Mouse (Mus musculus) CH12.LX (cell line): ENCODE data around the gene Msi2. TPM values are rescaled to one million over a fixed set of nuclear protein-coding genes. Genes with fewer than 3 reads are reported as not detected.
A peak's percentile ranks its signal among the peaks of the same experiment; 100 is the strongest.

Experiments used
- DNase-seq: peaks from one replicate; pipeline ENCODE4 v3.0.0-alpha.2; 2013; ENCODE audit errors: extremely low read depth
- H3K27ac ChIP-seq: 2 replicates; pipeline ENCODE4 v1.5.1; 2012; ENCODE audit warnings: low read depth, mild to moderate bottlenecking, control low read depth, moderate library complexity; ENCODE audit not compliant: insufficient read depth
- H3K27me3 ChIP-seq: replicated peaks from 2 replicates; pipeline ENCODE3; 2012; ENCODE audit warnings: inconsistent platforms
- H3K36me3 ChIP-seq, 2 experiments: replicated peaks in 1 of 2; 2 replicates each; pipeline versions ENCODE3 to v1.6.1; 2012; ENCODE audit warnings: inconsistent platforms in 1 of 2, low read length in 1 of 2, mild to moderate bottlenecking in 1 of 2, mixed read lengths in 1 of 2, moderate library complexity in 1 of 2; ENCODE audit not compliant: control insufficient read depth in 1 of 2, insufficient read depth in 1 of 2
- H3K4me1 ChIP-seq, 2 experiments: 2 replicates each; pipeline ENCODE4 v1.6.1; 2012; ENCODE audit warnings: inconsistent platforms in 1 of 2, moderate library complexity in 1 of 2; ENCODE audit not compliant: insufficient read depth in 2 of 2, control insufficient read depth in 1 of 2
- H3K4me2 ChIP-seq: 2 replicates; pipeline ENCODE4 v1.6.1; 2012; ENCODE audit warnings: low read depth, mild to moderate bottlenecking, control low read depth; ENCODE audit not compliant: poor library complexity, insufficient read depth, severe bottlenecking
- H3K4me3 ChIP-seq, 3 experiments: fragments of 150-350 bp in 1 of 3; sonication (generic) in 1 of 3; replicated peaks in 1 of 3; 2 replicates each; pipeline versions ENCODE3 to v1.5.1; 2011 to 2012; ENCODE audit warnings: low read depth in 2 of 3, low read length in 2 of 3, mild to moderate bottlenecking in 2 of 3, moderate library complexity in 2 of 3, control low read depth in 1 of 3, improper control_type of control experiment in 1 of 3, inconsistent platforms in 1 of 3, mixed read lengths in 1 of 3; ENCODE audit not compliant: poor library complexity in 1 of 3
- H3K79me2 ChIP-seq: replicated peaks from 2 replicates; pipeline ENCODE4 v1.6.1; 2012; ENCODE audit warnings: mild to moderate bottlenecking, moderate library complexity; ENCODE audit not compliant: control insufficient read depth, poor library complexity, insufficient read depth, severe bottlenecking; ENCODE audit errors: extremely low read depth
- H3K9ac ChIP-seq: 2 replicates; pipeline ENCODE4 v1.6.1; 2012; ENCODE audit warnings: low read depth, mild to moderate bottlenecking, control low read depth, moderate library complexity; ENCODE audit not compliant: insufficient read depth
- H3K9me3 ChIP-seq: replicated peaks from 2 replicates; pipeline ENCODE3; 2012; ENCODE audit warnings: low read length, inconsistent platforms, mixed read lengths
- CHD1 ChIP-seq: IDR thresholded peaks from 2 replicates; pipeline ENCODE4 v1.6.1; 2012; ENCODE audit warnings: low read depth, low read length, improper control_type of control experiment, inconsistent platforms
- CTCF ChIP-seq, 2 experiments: IDR thresholded peaks in 1 of 2; conservative IDR thresholded peaks in 1 of 2; 2 replicates each; pipeline ENCODE4 v1.5.1; 2011 to 2012; ENCODE audit warnings: low read depth in 2 of 2, low read length in 2 of 2, improper control_type of control experiment in 1 of 2, inconsistent platforms in 1 of 2, mild to moderate bottlenecking in 1 of 2, moderate library complexity in 1 of 2
- E2F4 ChIP-seq: IDR thresholded peaks from 2 replicates; pipeline ENCODE4 v1.6.1; 2011; ENCODE audit warnings: low read depth, low read length, improper control_type of control experiment; ENCODE audit not compliant: insufficient replicate concordance
- ELF1 ChIP-seq: IDR thresholded peaks from 2 replicates; pipeline ENCODE4 v1.6.1; 2014; ENCODE audit warnings: low read depth, mild to moderate bottlenecking, inconsistent platforms, low read length, improper control_type of control experiment
- EP300 ChIP-seq: IDR thresholded peaks from 2 replicates; pipeline ENCODE4 v1.6.1; 2011; ENCODE audit warnings: low read length, improper control_type of control experiment
- GABPA ChIP-seq: IDR thresholded peaks from 2 replicates; pipeline ENCODE4 v1.6.1; 2012; ENCODE audit warnings: low read depth, low read length, improper control_type of control experiment, inconsistent platforms; ENCODE audit not compliant: insufficient replicate concordance
- HCFC1 ChIP-seq: IDR thresholded peaks from 2 replicates; pipeline ENCODE4 v1.6.1; 2012; ENCODE audit warnings: low read depth, mild to moderate bottlenecking, inconsistent platforms, low read length, improper control_type of control experiment
- JUN ChIP-seq: IDR thresholded peaks from 2 replicates; pipeline ENCODE4 v1.6.1; 2011; ENCODE audit warnings: low read depth, mild to moderate bottlenecking, low read length, improper control_type of control experiment, moderate library complexity; ENCODE audit not compliant: insufficient read depth
- MAFK ChIP-seq: IDR thresholded peaks from 2 replicates; pipeline ENCODE4 v1.6.1; 2011; ENCODE audit warnings: low read length, improper control_type of control experiment; ENCODE audit not compliant: insufficient replicate concordance
- MAX ChIP-seq: IDR thresholded peaks from 2 replicates; pipeline ENCODE4 v1.6.1; 2011; ENCODE audit warnings: low read length, improper control_type of control experiment
- MAZ ChIP-seq: IDR thresholded peaks from 2 replicates; pipeline ENCODE4 v1.6.1; 2012; ENCODE audit warnings: low read depth, mild to moderate bottlenecking, inconsistent platforms, low read length, improper control_type of control experiment, moderate library complexity
- MEF2A ChIP-seq: IDR thresholded peaks from 2 replicates; pipeline ENCODE4 v1.6.1; 2014; ENCODE audit warnings: low read depth, mild to moderate bottlenecking, inconsistent platforms, low read length, improper control_type of control experiment, borderline replicate concordance
- MYC ChIP-seq: IDR thresholded peaks from 2 replicates; pipeline ENCODE4 v1.6.1; 2011; ENCODE audit warnings: low read depth, mild to moderate bottlenecking, improper control_type of control experiment, low read length
- NELFE ChIP-seq: IDR thresholded peaks from 2 replicates; pipeline ENCODE4 v1.6.1; 2011; ENCODE audit warnings: low read depth, low read length, improper control_type of control experiment
- NRF1 ChIP-seq: IDR thresholded peaks from 2 replicates; pipeline ENCODE4 v1.6.1; 2014; ENCODE audit warnings: low read depth, mild to moderate bottlenecking, inconsistent platforms, low read length, improper control_type of control experiment, moderate library complexity
- PAX5 ChIP-seq: IDR thresholded peaks from 2 replicates; pipeline ENCODE4 v1.6.1; 2012; ENCODE audit warnings: low read length, inconsistent platforms, mixed read lengths
- POLR2A ChIP-seq: IDR thresholded peaks from 2 replicates; pipeline ENCODE4 v1.6.1; 2011; ENCODE audit warnings: low read depth, mild to moderate bottlenecking, improper control_type of control experiment, low read length
- ZC3H11A ChIP-seq: IDR thresholded peaks from 2 replicates; pipeline ENCODE4 v1.6.1; 2012; ENCODE audit warnings: low read depth, mild to moderate bottlenecking, inconsistent platforms, low read length, improper control_type of control experiment
- ZNF384 ChIP-seq: IDR thresholded peaks from 2 replicates; pipeline ENCODE4 v1.6.1; 2012; ENCODE audit warnings: low read depth, low read length, improper control_type of control experiment, inconsistent platforms
- dilution Hi-C: fragments of 300-500 bp; cut with MboI; formaldehyde crosslinking; loops from 2 replicates; pipeline ENCODE4 v1.14.3; 2020; ENCODE audit warnings: low sequenced_read_pairs; ENCODE audit not compliant: extremely low pct_unique_long_range_greater_than_20kb, extremely low pct_ligation_motif_present
- in situ Hi-C: fragments of 300-500 bp; cut with MboI; formaldehyde crosslinking; loops from 3 replicates; pipeline ENCODE4 v1.14.3; 2019; ENCODE audit warnings: low sequenced_read_pairs, low pct_ligation_motif_present, low pct_unique_long_range_greater_than_20kb, mixed read lengths
- polyA plus RNA-seq: library from polyadenylated mRNA; unstranded; fragments of >175 nt; gene quantifications from 2 replicates; pipeline ENCODE4 v1.2.1, GENCODE M21; 2012; ENCODE audit warnings: low read depth; ENCODE audit not compliant: insufficient read length
- total RNA-seq, 2 experiments: library from RNA; depleted of rRNA; stranded (reverse); fragments of 300-350 nt in 1 of 2; fragments of >200 nt in 1 of 2; gene quantifications; 2 replicates each; pipeline ENCODE4 v1.2.3; 2012 to 2014

Gene Msi2
- total and polyA plus RNA-seq, 3 experiments = 40.3 to 73.1 (median 52.6) TPM

- 0 out of 2 replicates have a peak, but pooled peaks have one; percentile 62 for TF ChIP-seq MAFK
- TF ChIP-seq PAX5 = no peak
- no peak for TF ChIP-seq CTCF (conservative IDR thresholded peaks at IDR 0.05 in 1 of 2, IDR thresholded peaks at IDR 0.05 in 1 of 2; ENCODE audit: low read depth in 2 of 2, low read length in 2 of 2)
- TF ChIP-seq ZNF384 = no peak
- TF ChIP-seq E2F4 = no peak
- TF ChIP-seq POLR2A = no peak
- TF ChIP-seq CHD1 = no peak
- no peak for TF ChIP-seq GABPA
- peak; percentile 58; the same call in 1 of the 2 replicates for TF ChIP-seq MAZ
- no peak for TF ChIP-seq HCFC1
- 0 out of 2 replicates have a peak, but pooled peaks have one; percentile 9 for TF ChIP-seq ELF1
- no peak for TF ChIP-seq ZC3H11A
- peak; percentile 93 for TF ChIP-seq MEF2A
- no peak for TF ChIP-seq NRF1
- no peak for TF ChIP-seq MAX
- peak; percentile 86 for TF ChIP-seq EP300
- TF ChIP-seq NELFE = no peak
Observed at GRCm38 (mm10) chr11:88631932-88632230, 86.4 kb downstream of the Msi2 start (continued).

- H3K9me3 ChIP-seq = no peaks in the 10 kb centered on the region
- H3K4me2 ChIP-seq = peak overlapping the region; percentile 62
- H3K4me3 ChIP-seq = no peak overlapping the region
- peak overlapping the region; percentile 43 for H3K27ac ChIP-seq
- H3K4me1 ChIP-seq = peaks cover 50 to 95% of the 10 kb centered on the region in 2 experiments
- H3K9ac ChIP-seq = no peak overlapping the region
- TF ChIP-seq JUN (no peak), MYC (no peak), ZC3H11A (no peak), NELFE (0 out of 2 replicates have a peak, but pooled peaks have one; percentile 2), ZNF384 (peak; percentile 87), NRF1 (no peak)
- dilution Hi-C loops (no loop called here), in situ Hi-C loops (no loop called here)
- H3K27me3 ChIP-seq = no peaks in the 10 kb centered on the region
- H3K36me3 ChIP-seq = peaks cover 8 to 61% of the 10 kb centered on the region in 2 experiments
- H3K79me2 ChIP-seq = peaks cover 12% of the 10 kb centered on the region
- no peak for DNase-seq
Observed at GRCm38 (mm10) chr11:88631084-88631931, 87.0 kb downstream of the Msi2 start.
